Mouse (Mus musculus) neural tube, postnatal 0 days (tissue): ENCODE data around the gene Ffar4. TPM values are rescaled to one million over a fixed set of nuclear protein-coding genes. Genes with fewer than 3 reads are reported as not detected.

Source experiments
- polyA plus RNA-seq: library from polyadenylated mRNA; unstranded; fragments of >200 nt; fragmentation: Nextera tagmentation; extraction: Ambion mirVana; gene quantifications from 2 replicates; pipeline ENCODE4 v1.2.1, GENCODE M21; 2015

The Ffar4 gene
- polyA plus RNA-seq = 0.43 and 0.53 TPM in 2 replicates

GRCm38 (mm10) chr19:38096858-38097758 lies at the start of gene Ffar4:
TSS of gene Ffar4 (plus strand) at chr19:38097071.

GRCm38 (mm10) chr19:38054720-38055192 lies 42.1 kb upstream of the Ffar4 start, which contains the start of gene Cep55:
TSS of gene Cep55 (plus strand) at chr19:38055011.

GRCm38 (mm10) chr19:38125219-38125610 lies 28.3 kb downstream of the Ffar4 start, which contains the start of gene Rbp4:
TSS of gene Rbp4 (minus strand) at chr19:38125281.

GRCm38 (mm10) chr19:38132481-38132880 lies 35.6 kb downstream of the Ffar4 start, which contains the start of gene Pde6c:
TSS of gene Pde6c (plus strand) at chr19:38132781.

Other genes with a start within 250 kb of the Ffar4 start
- gene Myof, start 53.5 kb upstream of the Ffar4 start, polyA plus RNA-seq = 1.5 and 2.3 TPM in 2 replicates
- 2.1 and 2.8 TPM in 2 replicates for gene Cep55, start 42.1 kb upstream of the Ffar4 start, polyA plus RNA-seq
- gene Rbp4, start 28.2 kb downstream of the Ffar4 start, polyA plus RNA-seq = 15.1 and 29.3 TPM in 2 replicates
- not detected in 2 replicates for gene Pde6c, start 35.7 kb downstream of the Ffar4 start, polyA plus RNA-seq
- 27.6 and 29.2 TPM in 2 replicates for gene Fra10ac1, start 127.1 kb downstream of the Ffar4 start, polyA plus RNA-seq
- gene Lgi1, start 167.5 kb downstream of the Ffar4 start, polyA plus RNA-seq = 25.0 and 26.6 TPM in 2 replicates